Mouse (Mus musculus): ENCODE results near the gene Gm609.
A peak's percentile ranks its signal among the peaks of the same experiment; 100 is the strongest.

Gm609 gene

DNA sequence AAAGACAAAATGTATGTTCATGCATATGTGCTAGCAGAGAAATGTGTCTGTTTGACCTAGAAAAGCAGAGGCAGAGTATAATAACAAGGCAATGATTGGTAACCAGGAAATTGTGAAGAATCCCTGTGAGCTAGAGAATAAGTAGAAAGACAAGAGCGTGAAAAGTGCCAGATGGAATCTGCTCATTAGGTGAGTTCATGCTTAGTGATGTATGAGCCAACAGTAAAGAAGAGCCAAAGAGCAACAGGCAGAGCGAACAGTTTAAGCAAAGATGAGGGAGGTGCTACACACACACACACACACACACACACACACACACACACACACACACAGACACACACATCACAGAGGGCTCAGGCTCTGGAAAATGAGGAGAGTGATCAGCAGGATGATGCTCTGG, 95.3 kb downstream of the Gm609 start:
- no peak for DNase-seq (ENCODE audit: low spot score in 2 of 2)

DNA sequence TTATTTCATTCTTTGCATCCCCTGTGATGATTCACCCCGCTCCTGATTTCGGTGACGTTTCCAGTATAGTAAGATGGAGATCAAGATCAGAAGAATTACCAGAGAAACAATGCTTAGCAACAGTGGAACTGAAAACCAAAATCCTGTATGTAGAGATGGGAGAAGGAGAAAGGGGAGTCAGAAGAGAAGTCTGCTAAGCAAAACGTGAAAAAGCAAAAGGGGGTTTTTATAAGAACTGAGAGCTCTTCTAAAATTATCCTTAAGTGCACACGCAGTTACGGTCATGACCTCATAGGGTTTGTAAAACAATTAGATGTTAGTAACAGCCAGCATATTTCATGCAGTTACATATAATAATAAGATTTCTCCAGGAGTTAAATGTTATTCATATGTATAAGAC, 100.5 kb downstream of the Gm609 start:
- DNase-seq (ENCODE audit: low spot score in 2 of 2): no peak

DNA sequence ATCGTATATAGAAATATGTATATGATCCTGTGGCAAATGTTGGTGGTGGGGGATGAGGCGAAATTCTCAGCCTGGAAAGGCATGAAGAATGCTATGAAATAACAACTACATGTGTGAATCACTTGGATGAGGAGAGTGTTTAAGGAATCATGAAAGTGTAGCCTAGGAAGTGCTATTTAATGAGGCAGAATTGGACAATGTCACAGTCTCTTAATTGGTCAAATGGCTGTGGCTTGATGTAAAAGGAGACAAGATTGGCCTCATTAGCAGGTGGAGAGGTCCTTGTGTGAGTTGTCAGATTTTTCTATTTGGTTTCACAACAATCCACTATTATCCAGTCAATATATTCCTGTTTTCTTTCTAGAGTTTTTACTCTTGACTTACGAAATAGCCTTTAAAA, 101.1 kb downstream of the Gm609 start:
- DNase-seq (ENCODE audit: low spot score in 2 of 2): no peak

DNA sequence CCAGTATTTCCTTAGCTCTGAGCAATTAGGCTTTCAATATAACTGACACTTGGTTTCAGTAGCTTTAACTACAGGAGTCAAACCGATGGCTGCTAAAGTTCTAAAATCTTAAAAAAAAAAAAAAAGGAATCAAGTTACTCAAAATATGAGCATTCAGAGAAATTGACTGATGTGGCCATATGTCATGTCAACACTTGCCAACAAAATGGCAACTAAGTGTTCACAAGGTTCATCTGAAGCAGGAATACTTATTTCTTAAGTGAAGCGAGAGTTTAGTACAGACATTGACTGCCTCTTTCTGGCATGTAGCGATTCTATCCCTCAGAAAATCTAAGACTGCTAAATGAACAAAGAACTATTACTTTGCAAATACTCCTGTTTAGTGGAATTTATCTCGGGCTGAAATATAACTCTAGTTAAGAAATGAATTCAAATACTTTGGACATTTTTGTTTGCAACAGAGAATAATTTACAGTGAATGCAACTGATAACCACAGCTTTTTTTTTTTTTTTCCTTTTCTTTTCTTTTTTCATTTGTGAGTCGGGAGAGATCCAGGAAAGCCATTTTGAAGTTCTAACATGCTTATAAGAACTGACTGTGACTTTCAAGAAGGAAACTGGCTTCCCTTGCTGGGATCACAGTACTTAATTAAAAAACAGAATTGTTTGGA, 102.3 kb downstream of the Gm609 start:
- DNase-seq (ENCODE audit: low spot score in 2 of 2): no peak

DNA sequence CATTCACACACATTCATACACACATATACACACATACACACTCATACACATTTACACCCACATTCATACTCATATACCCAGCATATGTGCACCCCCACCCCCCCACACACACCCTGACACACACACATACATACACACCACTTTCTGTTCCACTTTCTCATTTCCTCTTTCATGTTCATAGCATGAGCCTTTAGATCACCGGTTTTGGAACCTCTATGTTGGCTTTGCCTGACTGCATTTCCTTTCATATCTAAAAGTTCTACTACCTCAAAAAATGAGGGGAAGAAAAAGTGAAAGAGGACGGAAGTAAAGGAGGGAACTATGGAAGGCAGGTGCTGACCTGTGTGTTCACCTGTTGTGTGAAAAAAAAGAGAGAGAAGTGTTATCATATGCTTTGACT, 102.9 kb downstream of the Gm609 start:
- no peak for DNase-seq (ENCODE audit: low spot score in 2 of 2)

- DNase-seq (ENCODE audit: low spot score in 2 of 2): no peak
These were observed 103.7 kb downstream of the Gm609 start for GRCm38 (mm10) chr16:45389041-45389440.

DNA sequence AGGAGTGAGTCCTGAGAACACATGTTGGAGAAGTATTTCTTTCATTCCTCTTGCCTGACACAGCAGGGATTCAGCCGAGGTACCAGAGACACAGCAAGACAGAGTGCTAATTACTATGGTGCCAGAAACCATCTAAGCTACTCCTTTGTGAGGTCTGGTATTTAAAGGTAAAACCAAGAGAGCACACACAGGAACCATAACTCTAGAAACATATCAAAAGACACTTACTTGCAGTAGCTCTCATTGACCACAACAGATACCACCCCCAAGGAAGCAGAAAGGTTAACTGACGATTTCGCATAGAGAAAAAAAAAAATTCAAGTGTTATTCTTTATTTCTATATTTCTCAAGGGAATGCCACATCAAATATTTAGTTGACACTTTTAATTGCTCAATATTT, 111.0 kb downstream of the Gm609 start:
- DNase-seq (ENCODE audit: low spot score in 2 of 2): no peak

DNA sequence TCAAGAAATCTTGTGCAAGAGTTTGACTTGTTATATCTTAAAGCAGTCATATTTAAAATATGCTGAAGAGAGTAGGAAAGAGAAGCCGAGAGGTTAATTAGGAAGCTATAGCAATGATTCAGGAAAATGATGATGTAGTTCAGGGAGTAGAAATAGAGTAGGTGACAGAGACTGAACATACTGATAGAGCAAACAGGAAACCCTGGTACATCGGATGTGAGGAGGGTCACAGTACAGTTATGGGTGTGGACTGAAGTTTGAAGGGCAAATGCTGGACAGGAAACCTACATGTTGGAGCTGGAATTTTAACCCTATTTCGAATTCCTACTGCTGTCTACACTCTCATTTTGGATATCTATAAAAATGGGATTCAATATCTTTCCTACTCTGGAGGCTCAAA, 113.8 kb downstream of the Gm609 start:
- DNase-seq (ENCODE audit: low spot score in 2 of 2): no peak

DNA sequence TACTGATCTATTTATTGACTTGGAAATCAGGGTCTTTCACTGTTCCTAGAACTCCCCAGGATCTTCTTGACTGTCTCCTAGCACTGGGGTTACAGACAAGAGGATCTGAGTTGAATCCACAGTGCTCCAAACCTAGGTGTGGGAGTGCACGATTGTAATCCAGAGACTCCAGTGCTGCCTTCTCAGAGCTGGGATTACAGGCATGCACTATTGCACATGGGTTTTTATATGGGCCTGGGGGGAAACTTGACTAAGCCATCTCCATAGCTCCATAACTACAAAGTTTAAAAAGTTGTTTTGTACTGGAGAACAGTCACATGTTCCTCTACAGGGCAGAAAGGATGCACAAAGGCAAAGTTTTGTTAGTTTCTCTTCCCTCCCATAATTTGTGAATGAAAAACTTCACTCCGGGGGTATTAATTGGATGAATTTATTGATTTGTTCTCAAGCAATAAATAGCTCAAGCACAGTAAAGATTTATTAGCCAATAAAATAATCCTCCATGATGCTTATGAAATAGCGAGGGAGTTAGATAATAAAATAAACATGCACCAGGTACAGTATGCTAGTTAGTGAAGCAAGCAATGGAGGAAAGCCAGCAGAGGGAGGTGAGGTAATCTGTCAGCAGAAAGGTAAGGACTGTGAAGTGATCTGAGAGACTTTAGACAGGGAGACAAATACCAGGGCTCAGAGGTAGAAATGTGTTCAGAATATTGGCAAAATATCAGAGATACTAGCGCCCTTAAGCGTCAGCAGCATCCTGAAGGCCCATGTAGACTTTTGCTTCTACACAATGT, 114.4 kb downstream of the Gm609 start:
- DNase-seq (ENCODE audit: low spot score in 2 of 2): no peak

- no peak for DNase-seq (ENCODE audit: low spot score in 2 of 2)
These were observed 115.4 kb downstream of the Gm609 start for GRCm38 (mm10) chr16:45377332-45377731.

GRCm38 (mm10) chr16:45376812-45377211, 116.0 kb downstream of the Gm609 start:
- DNase-seq (ENCODE audit: low spot score in 2 of 2): no peak

GRCm38 (mm10) chr16:45376294-45376693, 116.5 kb downstream of the Gm609 start:
- peak in 1 of 2 experiments; percentile 33 for DNase-seq (ENCODE audit: low spot score in 2 of 2)

DNA sequence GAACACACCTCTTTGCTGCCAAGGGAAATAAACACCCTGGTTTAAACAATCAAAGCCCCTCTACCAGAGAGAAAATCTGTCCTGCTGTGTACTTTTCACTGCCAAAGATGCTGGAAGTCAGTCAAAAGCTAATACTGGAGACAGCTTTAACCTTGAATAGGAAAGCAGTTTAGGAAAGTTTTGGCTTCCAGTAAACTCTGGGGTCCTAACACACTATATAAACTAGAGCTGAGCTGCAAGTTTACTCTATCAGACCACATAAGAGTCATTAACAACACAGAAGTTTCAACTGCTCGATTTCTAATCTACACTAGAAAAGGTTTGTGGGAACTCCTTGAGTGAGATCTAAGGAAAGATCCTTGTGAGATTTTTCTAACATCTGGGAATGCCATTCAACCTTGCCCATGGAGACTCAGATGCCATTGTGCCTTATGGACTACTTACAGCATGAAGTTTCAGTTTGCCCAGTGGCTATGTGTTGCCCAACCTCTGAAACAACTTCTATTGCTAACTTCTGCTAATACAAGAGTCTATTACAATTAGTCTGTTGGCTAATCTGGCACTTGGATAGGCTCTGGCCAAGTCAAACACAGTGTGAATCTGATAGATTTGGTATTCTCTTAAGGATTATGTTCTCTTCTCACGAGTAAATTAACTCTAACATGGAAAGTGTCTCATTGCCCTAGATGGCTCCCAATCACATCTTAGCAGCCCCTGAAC, 117.1 kb downstream of the Gm609 start:
- DNase-seq (ENCODE audit: low spot score in 2 of 2): no peak

DNA sequence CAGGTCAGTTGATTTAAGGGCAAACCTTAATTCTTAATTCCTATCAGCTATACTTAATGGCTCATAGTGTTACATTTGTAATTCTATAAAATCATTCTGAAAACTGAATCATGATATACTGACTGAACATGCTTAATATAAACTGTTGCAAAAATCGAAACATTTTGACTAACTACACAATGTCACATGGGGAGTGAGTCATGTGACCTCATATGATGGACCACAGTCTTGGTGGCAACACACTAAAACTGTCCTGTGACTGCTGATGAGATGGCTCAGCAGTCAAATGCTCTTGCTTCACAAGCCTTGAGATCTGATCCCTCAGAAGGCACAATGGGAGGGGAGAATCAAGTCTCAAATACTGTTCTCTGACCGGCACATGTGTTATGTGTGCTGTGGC, 118.7 kb downstream of the Gm609 start:
- DNase-seq (ENCODE audit: low spot score in 2 of 2): no peak

DNA sequence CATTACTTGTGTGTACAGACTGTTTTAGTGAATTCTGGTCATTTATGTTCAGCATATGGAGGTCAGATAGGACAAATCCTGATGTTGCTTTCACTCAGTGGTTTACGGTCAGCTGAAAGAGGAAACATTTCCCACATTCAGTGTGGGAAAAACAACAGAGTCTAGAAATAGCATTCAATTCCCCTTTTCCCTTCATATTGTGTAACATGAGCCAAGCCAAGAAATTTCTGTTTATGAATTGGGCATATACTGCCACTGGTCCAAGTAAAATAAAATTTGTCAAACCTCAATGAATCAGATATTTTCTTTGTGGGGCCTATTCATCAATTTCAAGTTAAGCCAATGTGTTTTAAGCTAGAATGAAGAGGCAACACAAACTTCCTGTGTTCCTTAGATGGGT, 121.7 kb downstream of the Gm609 start:
- no peak for DNase-seq (ENCODE audit: low spot score in 2 of 2)

- DNase-seq (ENCODE audit: low spot score in 2 of 2): no peak
These were observed 123.3 kb downstream of the Gm609 start for GRCm38 (mm10) chr16:45369285-45369965.

DNA sequence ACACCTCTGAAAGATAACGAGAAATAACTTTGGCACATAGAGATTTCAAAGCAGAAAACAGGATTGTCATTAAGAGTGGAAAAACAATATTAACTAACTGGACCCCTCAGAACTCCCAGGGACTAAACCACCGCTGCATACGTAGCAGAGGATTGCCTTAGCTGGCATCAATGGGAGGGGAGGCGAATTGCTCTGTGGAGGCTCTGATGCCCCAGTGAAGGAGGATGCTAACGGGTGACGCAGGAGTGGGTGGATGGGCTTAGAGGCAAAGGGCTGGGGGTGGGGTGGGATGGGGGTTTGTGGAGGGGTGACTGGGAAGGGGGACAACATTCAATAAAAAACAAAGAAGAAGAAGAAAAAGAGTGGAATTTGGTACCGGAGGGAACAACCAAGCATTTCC, 126.7 kb downstream of the Gm609 start:
- DNase-seq (ENCODE audit: low spot score in 2 of 2): no peak

DNA sequence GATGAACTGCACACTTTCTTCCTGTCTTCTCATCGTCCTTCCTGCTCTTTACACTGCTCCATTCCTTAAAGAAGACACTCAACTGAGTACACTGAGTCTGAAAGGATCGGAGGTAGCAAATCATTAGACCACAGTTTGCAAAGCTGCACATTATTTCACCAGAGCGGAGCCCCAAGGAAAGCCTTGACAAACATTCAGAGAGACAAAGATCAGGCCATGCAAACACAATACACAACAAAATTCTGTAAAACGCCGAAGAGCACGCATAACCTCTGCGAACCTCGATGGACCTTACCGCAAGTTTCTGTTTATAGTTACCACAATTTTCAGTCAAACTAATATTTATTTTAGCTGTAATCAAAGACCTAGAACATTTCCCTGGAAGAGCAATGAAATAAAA, 127.4 kb downstream of the Gm609 start:
- DNase-seq (ENCODE audit: low spot score in 2 of 2): no peak

DNA sequence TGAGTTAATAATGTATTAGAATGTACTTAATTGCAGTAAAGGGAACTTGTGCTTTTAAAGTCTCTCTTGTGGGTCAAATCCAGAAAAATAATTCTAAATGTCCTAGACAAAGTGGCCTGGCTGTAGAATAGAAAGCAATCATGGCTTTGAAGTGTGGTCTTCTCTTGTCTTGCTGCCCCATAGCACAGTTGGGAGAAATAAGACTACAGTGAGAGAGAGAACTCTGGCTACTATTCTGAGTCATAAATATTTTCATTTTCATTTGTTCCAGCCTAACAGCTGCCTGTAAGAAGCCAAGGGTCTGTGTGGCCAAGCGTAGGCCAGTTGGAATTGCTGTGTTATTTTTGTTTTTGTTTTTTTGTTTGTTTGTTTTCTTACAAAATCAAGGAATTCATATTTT, 128.1 kb downstream of the Gm609 start:
- no peak for DNase-seq (ENCODE audit: low spot score in 2 of 2)

DNA sequence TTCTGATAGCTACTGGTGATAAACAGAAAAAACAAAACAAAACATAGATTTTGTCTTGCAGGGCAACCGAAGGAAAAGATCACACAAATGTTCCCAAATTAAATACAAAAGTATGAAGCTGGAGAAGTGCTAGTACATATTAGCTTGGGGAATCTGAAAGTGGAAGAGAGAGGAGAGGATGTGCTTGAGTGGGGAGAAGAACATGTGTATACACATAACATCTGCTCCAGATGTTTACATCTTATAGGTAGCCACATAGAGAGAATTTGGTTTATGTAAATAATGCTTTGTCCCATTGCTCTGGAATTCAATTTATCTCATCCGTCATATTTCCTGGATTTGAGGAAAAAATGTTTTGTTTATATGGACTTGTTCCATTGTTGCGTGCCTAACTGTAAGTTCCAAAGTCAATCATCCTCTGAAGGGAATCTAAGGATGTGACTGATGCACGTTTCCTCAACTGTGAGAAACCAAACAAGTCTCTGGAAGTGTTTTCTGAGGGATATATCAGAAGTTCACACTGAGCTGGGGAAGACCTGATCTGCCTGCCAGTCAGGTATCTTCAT, 129.2 kb downstream of the Gm609 start:
- DNase-seq (ENCODE audit: low spot score in 2 of 2): no peak

Data from frontal cortex, postnatal 36 days (tissue).